Mouse (Mus musculus): Measurements from ENCODE around the gene C2. TPM values are rescaled to one million over a fixed set of nuclear protein-coding genes. Genes with fewer than 3 reads are reported as not detected.

The C2 gene
- polyA plus RNA-seq (2012; rRNA removed) (14.6 and 15.6 TPM in 2 replicates), polyA plus RNA-seq (2014; fragmentation: Nextera tagmentation; extraction: Ambion mirVana) (14.1 and 15.8 TPM in 2 replicates)

DNA sequence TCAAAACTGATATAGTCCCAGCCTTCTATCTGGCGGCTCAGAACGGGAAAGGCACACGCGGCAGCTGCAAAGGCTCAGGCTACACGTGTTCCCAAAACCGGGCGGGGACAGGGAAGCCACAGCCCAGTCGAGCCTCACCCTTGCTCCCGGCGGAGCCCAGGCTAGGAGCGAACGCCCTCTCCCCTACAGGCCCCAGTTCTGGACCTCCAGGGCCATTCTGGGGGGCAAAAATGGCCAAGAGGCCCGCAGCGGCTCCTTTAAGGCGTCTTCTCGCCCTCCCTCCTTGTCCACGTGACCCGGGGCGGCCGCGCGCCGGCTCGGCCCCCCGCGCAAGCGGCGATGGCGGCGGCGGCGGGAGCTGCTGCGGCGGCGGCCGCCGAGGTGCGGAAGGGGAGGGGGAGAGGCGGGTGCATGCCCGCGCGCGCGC, at the start of gene C2, which contains the start of gene Ehmt2:
C2 (minus strand) TSS at position 106 of the 427 bp plus-strand sequence.
Ehmt2 (plus strand) TSS at position 310 of the 427 bp plus-strand sequence.
- DNase-seq (ENCODE audit: low read depth in 3 of 3, low spot score in 3 of 3) (peak in 2 of 3 experiments; percentile 46 to 55), ATAC-seq (ENCODE audit: insufficient read depth) (peak; percentile 46)
- Histone ChIP-seq H3K4me2 (ENCODE audit: low read depth) (peak within 1 kb of the TSS; percentile 97), H3K27ac (peak within 1 kb of the TSS; percentile 75), H3K9me3 (ENCODE audit: control insufficient read depth, low read length) (no peaks in the 10 kb centered on the region), H3K4me1 (replicated peaks; ENCODE audit: control insufficient read depth in 2 of 2, insufficient read depth in 2 of 2, low read length in 1 of 2) (peaks cover 9 to 19% of the 10 kb centered on the region in 2 experiments), H3K27me3 (ENCODE audit: control insufficient read depth, insufficient read depth, low read length) (no peaks in the 10 kb centered on the region), H3K36me3 (replicated peaks; ENCODE audit: control insufficient read depth, insufficient read depth, low read depth) (peaks cover 3% of the 10 kb centered on the region), H3K4me3 (ENCODE audit: insufficient read depth in 1 of 2, low read depth in 2 of 2, low read length in 2 of 2) (peak within 1 kb of the TSS; percentile 64 to 85), H3K9ac (replicated peaks) (peak within 1 kb of the TSS; percentile 85)
- WGBS (ENCODE audit: insufficient replicate concordance) = 0% methylated on average over 26 of the region's 44 CpGs
- TF ChIP-seq CTCF (IDR thresholded peaks at IDR 0.05; ENCODE audit: low read depth) (no peak), EP300 (IDR thresholded peaks at IDR 0.05; ENCODE audit: low read depth) (no peak)

DNA sequence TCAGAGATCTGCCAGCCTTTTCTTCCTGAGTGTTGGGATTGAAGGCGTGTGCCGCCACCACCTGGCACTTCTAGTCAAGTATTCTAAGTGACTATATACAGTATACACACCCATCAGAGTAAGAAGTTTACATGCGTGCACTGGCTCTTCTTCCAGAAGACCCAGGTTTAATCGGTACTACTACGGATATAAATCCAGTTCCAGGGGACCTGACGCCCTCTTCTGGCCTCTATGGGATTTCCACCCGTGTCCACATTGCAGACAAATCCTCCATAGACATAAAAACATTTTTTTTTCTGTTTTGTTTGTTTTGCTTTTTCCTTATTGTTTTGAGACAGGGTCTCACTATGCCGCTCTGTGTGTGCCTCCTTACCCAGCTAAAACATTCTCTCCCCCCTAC, 49.5 kb upstream of the C2 start:
- 23% methylated on average over 8 of the region's 8 CpGs for WGBS (ENCODE audit: insufficient replicate concordance)
- Histone ChIP-seq H3K9me3 (ENCODE audit: control insufficient read depth, low read length) (no peaks in the 10 kb centered on the region), H3K27me3 (ENCODE audit: control insufficient read depth, insufficient read depth, low read length) (no peaks in the 10 kb centered on the region), H3K4me2 (ENCODE audit: low read depth) (no peak overlapping the region), H3K36me3 (replicated peaks; ENCODE audit: control insufficient read depth, insufficient read depth, low read depth) (peaks cover 20% of the 10 kb centered on the region), H3K4me1 (replicated peaks; ENCODE audit: control insufficient read depth in 2 of 2, insufficient read depth in 2 of 2, low read length in 1 of 2) (peaks cover 0 to 7% of the 10 kb centered on the region in 2 experiments), H3K9ac (replicated peaks) (no peak overlapping the region), H3K27ac (no peak overlapping the region), H3K4me3 (ENCODE audit: insufficient read depth in 1 of 2, low read depth in 2 of 2, low read length in 2 of 2) (no peak overlapping the region)
- DNase-seq (ENCODE audit: low read depth in 3 of 3, low spot score in 3 of 3) (no peak), ATAC-seq (ENCODE audit: insufficient read depth) (no peak)
- TF ChIP-seq EP300 (IDR thresholded peaks at IDR 0.05; ENCODE audit: low read depth) (no peak), CTCF (IDR thresholded peaks at IDR 0.05; ENCODE audit: low read depth) (peak; percentile 54)

DNA sequence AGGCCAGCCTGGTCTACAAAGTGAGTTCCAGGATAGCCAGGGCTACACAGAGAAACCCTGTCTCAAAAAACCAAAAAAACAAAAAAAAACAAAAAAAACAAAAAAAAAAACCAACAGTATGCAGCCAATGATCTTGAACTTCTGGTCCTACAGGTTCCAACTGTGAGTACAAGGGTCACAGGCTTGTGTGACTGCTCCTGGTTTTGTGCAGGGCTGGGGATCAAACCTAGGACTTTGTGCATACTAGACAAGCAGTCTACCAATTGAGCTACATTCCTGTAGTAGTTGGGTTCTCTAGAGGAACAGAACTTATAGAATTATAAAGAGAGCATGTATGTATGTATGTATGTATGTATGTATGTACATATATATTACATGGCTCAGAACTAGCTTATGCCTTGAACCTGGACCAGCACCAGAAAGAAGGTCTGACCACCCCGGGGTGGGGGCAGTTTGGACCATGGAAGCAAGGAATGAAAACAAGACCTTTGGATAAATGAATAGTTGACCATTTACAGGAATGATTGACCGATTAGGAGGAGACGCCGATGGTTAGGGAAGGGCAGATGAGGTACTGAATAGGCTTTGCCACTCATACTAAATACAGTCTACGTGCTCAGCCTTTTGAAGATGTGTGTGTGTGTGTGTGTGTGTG, 48.5 kb upstream of the C2 start:
- H3K4me2 ChIP-seq (ENCODE audit: low read depth) = no peak overlapping the region
- no peaks in the 10 kb centered on the region for H3K9me3 ChIP-seq (ENCODE audit: control insufficient read depth, low read length)
- WGBS (ENCODE audit: insufficient replicate concordance) = 76% methylated on average over 5 of the region's 5 CpGs
- ATAC-seq (ENCODE audit: insufficient read depth) (no peak), DNase-seq (ENCODE audit: low read depth in 3 of 3, low spot score in 3 of 3) (no peak)
- no peak overlapping the region for H3K4me3 ChIP-seq (ENCODE audit: insufficient read depth in 1 of 2, low read depth in 2 of 2, low read length in 2 of 2)
- H3K9ac ChIP-seq (replicated peaks) = no peak overlapping the region
- peaks cover 2 to 8% of the 10 kb centered on the region in 2 experiments for H3K4me1 ChIP-seq (replicated peaks; ENCODE audit: control insufficient read depth in 2 of 2, insufficient read depth in 2 of 2, low read length in 1 of 2)
- no peak for TF ChIP-seq EP300 (IDR thresholded peaks at IDR 0.05; ENCODE audit: low read depth)
- no peak for TF ChIP-seq CTCF (IDR thresholded peaks at IDR 0.05; ENCODE audit: low read depth)
- no peaks in the 10 kb centered on the region for H3K27me3 ChIP-seq (ENCODE audit: control insufficient read depth, insufficient read depth, low read length)
- H3K27ac ChIP-seq = no peak overlapping the region
- peaks cover 20% of the 10 kb centered on the region for H3K36me3 ChIP-seq (replicated peaks; ENCODE audit: control insufficient read depth, insufficient read depth, low read depth)

DNA sequence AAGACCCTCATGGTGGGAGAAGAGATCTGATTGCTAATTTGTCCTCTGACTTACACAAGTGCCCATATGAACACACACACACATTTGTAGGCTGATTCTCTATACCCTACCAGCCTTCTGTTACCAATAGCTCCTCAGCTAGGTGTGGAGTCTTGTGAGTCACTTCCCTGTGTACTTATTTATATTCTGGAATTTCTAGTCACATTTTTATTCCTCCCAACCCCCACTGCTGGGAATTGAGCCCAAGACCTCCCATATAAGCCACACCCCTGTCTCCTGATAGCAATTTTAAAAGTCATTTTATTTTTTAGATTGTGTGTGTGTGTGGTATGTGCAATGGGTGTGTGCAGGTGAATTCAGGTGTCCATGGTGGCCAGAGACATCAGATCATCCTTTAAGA, 46.3 kb upstream of the C2 start:
- DNase-seq (ENCODE audit: low read depth in 3 of 3, low spot score in 3 of 3) = no peak
- no peak overlapping the region for H3K4me2 ChIP-seq (ENCODE audit: low read depth)
- peaks cover 4 to 6% of the 10 kb centered on the region in 2 experiments for H3K4me1 ChIP-seq (replicated peaks; ENCODE audit: control insufficient read depth in 2 of 2, insufficient read depth in 2 of 2, low read length in 1 of 2)
- no peaks in the 10 kb centered on the region for H3K36me3 ChIP-seq (replicated peaks; ENCODE audit: control insufficient read depth, insufficient read depth, low read depth)
- TF ChIP-seq EP300 (IDR thresholded peaks at IDR 0.05; ENCODE audit: low read depth) = no peak
- no peak for TF ChIP-seq CTCF (IDR thresholded peaks at IDR 0.05; ENCODE audit: low read depth)
- H3K9ac ChIP-seq (replicated peaks) = no peak overlapping the region
- ATAC-seq (ENCODE audit: insufficient read depth) = no peak
- H3K27ac ChIP-seq = no peak overlapping the region
- H3K27me3 ChIP-seq (ENCODE audit: control insufficient read depth, insufficient read depth, low read length) = no peaks in the 10 kb centered on the region
- no peaks in the 10 kb centered on the region for H3K9me3 ChIP-seq (ENCODE audit: control insufficient read depth, low read length)
- H3K4me3 ChIP-seq (ENCODE audit: insufficient read depth in 1 of 2, low read depth in 2 of 2, low read length in 2 of 2) = no peak overlapping the region

DNA sequence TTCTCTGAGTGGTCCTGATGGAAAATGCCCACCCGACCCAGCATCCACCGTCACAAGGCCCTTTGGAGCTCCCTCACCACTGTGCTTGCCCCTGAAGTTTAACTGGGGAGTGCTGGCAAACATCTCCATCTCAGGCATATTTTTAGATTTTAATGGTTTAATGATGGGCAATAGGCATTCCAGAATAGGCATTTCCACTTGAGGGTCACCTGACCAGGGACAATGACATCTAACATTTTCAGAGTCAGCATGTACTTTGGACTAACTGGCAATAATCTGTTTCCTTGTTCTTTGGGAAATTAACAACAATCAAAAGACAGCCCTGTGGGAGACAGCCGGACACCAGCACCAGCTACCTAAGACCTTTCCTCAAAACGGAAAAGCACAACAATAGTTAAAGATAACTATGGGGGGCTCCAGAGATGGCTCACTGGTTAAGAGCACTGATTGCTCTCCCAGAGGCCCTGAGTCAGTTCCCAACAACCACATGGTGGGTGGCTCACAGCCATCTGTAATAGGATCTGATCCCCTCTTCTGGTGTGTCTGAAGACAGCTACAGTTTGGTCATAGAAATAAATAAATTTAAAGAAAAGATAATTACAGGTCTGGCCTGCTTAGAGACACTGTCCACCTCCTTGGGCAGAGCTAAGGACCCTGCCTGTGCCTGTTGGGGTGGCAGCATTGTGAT, 45.2 kb upstream of the C2 start:
- no peaks in the 10 kb centered on the region for H3K9me3 ChIP-seq (ENCODE audit: control insufficient read depth, low read length)
- no peak overlapping the region for H3K4me2 ChIP-seq (ENCODE audit: low read depth)
- H3K27ac ChIP-seq = no peak overlapping the region
- H3K27me3 ChIP-seq (ENCODE audit: control insufficient read depth, insufficient read depth, low read length) = no peaks in the 10 kb centered on the region
- WGBS (ENCODE audit: insufficient replicate concordance) = 74% methylated on average over 4 of the region's 4 CpGs
- H3K9ac ChIP-seq (replicated peaks) = no peak overlapping the region
- TF ChIP-seq CTCF (IDR thresholded peaks at IDR 0.05; ENCODE audit: low read depth) (no peak), EP300 (IDR thresholded peaks at IDR 0.05; ENCODE audit: low read depth) (no peak)
- H3K4me3 ChIP-seq (ENCODE audit: insufficient read depth in 1 of 2, low read depth in 2 of 2, low read length in 2 of 2) = no peak overlapping the region
- ATAC-seq (ENCODE audit: insufficient read depth) = no peak
- no peaks in the 10 kb centered on the region for H3K36me3 ChIP-seq (replicated peaks; ENCODE audit: control insufficient read depth, insufficient read depth, low read depth)
- DNase-seq (ENCODE audit: low read depth in 3 of 3, low spot score in 3 of 3) = no peak
- peaks cover 4 to 6% of the 10 kb centered on the region in 2 experiments for H3K4me1 ChIP-seq (replicated peaks; ENCODE audit: control insufficient read depth in 2 of 2, insufficient read depth in 2 of 2, low read length in 1 of 2)
